Mouse (Mus musculus): ENCODE measurements around the gene Tnni1. TPM values are rescaled to one million over a fixed set of nuclear protein-coding genes. Genes with fewer than 3 reads are reported as not detected.

Gene Tnni1
- polyA plus RNA-seq, 1 experiment from 2014 or later = 0.85 TPM

DNA sequence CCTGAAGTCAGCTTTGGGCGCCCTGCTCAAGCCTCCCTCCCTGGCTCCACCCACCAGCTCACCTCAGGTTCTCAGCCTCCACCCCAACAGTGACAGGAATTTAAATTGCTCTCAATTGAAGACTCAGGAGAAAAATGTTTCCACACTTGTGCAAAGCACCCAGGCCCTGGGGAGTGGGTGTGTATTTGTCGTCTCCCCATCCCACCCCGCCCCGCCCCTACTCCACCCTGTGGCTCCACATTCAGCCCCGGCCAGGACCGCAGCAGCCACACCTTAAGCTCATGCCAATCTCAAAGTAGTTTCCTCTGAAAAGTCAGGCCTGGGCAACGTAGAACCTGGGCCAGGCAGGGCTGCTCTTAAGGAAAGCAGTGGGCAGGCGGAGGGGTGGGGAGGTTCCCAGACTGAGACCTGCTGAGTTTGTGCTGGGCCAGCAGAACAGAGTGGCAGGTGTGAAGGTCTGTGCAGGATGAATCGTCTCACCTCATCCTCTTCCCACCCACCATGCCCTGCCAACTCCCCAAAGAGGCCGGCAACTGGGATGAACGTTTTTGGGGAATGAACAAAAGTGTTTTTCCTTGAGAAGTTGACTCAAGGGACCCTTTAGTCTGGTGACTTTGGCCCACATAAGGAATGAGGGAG, 78.0 kb downstream of the Tnni1 start:
- Histone ChIP-seq H3K36me3 (no peaks in the 10 kb centered on the region), H3K4me3 (no peak overlapping the region), H3K27me3 (ENCODE audit: insufficient read depth, poor library complexity, severe bottlenecking) (no peaks in the 10 kb centered on the region), H3K27ac (no peak overlapping the region), H3K4me1 (replicated peaks) (peaks cover 10% of the 10 kb centered on the region), H3K9me3 (no peaks in the 10 kb centered on the region)
- DNase-seq (ENCODE audit: low spot score) = no peak
- WGBS = 61% methylated on average over 11 of the region's 11 CpGs

DNA sequence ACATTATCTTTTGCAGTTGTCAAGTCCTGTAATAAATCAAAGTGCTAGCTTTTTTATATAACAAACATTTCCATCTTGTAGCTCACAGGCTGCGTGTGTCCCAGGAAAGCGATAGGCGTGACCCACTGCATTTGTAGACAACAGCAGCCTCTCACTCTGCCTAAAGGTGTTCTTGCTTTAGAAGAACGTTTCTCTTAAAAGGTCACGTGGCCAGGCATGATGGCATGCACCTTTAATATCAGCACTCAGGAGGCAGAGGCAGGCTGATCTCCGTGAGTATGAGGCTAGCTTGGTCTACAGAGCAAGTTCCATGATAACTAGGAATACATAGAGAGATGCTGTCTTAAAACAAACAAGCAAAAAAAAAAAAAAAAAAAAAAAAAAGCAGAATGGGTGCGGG, 79.3 kb downstream of the Tnni1 start:
- no peak for DNase-seq (ENCODE audit: low spot score)
- 89% methylated on average over 7 of the region's 7 CpGs for WGBS
- no peaks in the 10 kb centered on the region for H3K36me3 ChIP-seq
- no peaks in the 10 kb centered on the region; the same call in 1 of the 2 replicates for H3K4me1 ChIP-seq (replicated peaks)
- no peak overlapping the region for H3K27ac ChIP-seq
- no peaks in the 10 kb centered on the region for H3K9me3 ChIP-seq
- H3K27me3 ChIP-seq (ENCODE audit: insufficient read depth, poor library complexity, severe bottlenecking) = no peaks in the 10 kb centered on the region
- no peak overlapping the region for H3K4me3 ChIP-seq

Other genes starting within 250 kb of the Tnni1 start
- 16.1 and 19.3 TPM in 2 replicates for gene Nav1, start 172.1 kb upstream of the Tnni1 start, polyA plus RNA-seq (2016; fragmentation: Nextera tagmentation; extraction: Ambion mirVana)
- gene Csrp1, start 59.4 kb upstream of the Tnni1 start, polyA plus RNA-seq (2016; fragmentation: Nextera tagmentation; extraction: Ambion mirVana) = 51.0 and 56.2 TPM in 2 replicates
- 19.3 and 21.7 TPM in 2 replicates for gene Phlda3, start 13.3 kb upstream of the Tnni1 start, polyA plus RNA-seq (2016; fragmentation: Nextera tagmentation; extraction: Ambion mirVana)
- gene Lad1, start 39.2 kb downstream of the Tnni1 start, polyA plus RNA-seq (2016; fragmentation: Nextera tagmentation; extraction: Ambion mirVana) = 1.0 and 3.9 TPM in 2 replicates
- 0.35 and 2.9 TPM in 2 replicates for gene Tnnt2, start 56.9 kb downstream of the Tnni1 start, polyA plus RNA-seq (2016; fragmentation: Nextera tagmentation; extraction: Ambion mirVana)
- gene Pkp1, start 139.8 kb downstream of the Tnni1 start, polyA plus RNA-seq (2016; fragmentation: Nextera tagmentation; extraction: Ambion mirVana) = 0.20 TPM in 1 of 2 replicates, not detected in the other
- gene Igfn1, start 226.9 kb downstream of the Tnni1 start, polyA plus RNA-seq (2016; fragmentation: Nextera tagmentation; extraction: Ambion mirVana) = 0.09 TPM in 1 of 2 replicates, not detected in the other
- 148 and 161 TPM in 2 replicates for gene Tmem9, start 228.7 kb downstream of the Tnni1 start, polyA plus RNA-seq (2016; fragmentation: Nextera tagmentation; extraction: Ambion mirVana)